ENCODE assay signal across 11 mouse cellular contexts in genomic region chr1:77511372-77512058, GRCm38 (mm10). TPM values are rescaled to one million over a fixed set of nuclear protein-coding genes. Genes with fewer than 3 reads are reported as not detected.
DNase-seq lines count a peak whose midpoint lies in the region; ATAC-seq and TF ChIP-seq lines count a peak whose summit lies in the region.
"Had no signal": no experiment of that assay in that cellular context is flagged by ENCODE, and none has a peak within 500 bp of the region (broad histone marks: within the 10 kb centered on the region; RNA-seq: fewer than 3 reads in every experiment).

No protein-coding gene starts in this region.

- no peak overlapping the region for H3K4me2 ChIP-seq in heart, embryonic 12.5 days
- peak overlapping the region; percentile 85 for H3K4me2 ChIP-seq in forebrain, embryonic 15.5 days (replicated peaks)
- peak overlapping the region; percentile 77 for H3K4me2 ChIP-seq in midbrain, embryonic 11.5 days

- DNase-seq in heart, adult 18-20 months, result no peak
- no peak for DNase-seq in midbrain, embryonic 11.5 days (ENCODE audit: low spot score, missing footprints)
- DNase-seq in urinary bladder, postnatal 4 days (ENCODE audit: low spot score in 2 of 2), result no peak
- DNase-seq in retina, embryonic 14.5 days (ENCODE audit: low spot score), result no peak
- no peak for DNase-seq in gastrocnemius, postnatal 10 days
- DNase-seq: B cell, adult 2 months; cerebellum, adult 2 months; thymus, postnatal 25 days had no signal

- peaks cover 5% of the 10 kb centered on the region; the same call in 1 of the 2 replicates for H3K27me3 ChIP-seq in heart, embryonic 12.5 days (replicated peaks)
- H3K27me3 ChIP-seq in E14TG2a.4 (ENCODE audit: insufficient read depth, low read length), result peaks cover 3% of the 10 kb centered on the region; the same call in 1 of the 2 replicates
- no peaks in the 10 kb centered on the region for H3K27me3 ChIP-seq in forebrain, embryonic 15.5 days
- peaks cover 15% of the 10 kb centered on the region for H3K27me3 ChIP-seq in midbrain, embryonic 11.5 days (ENCODE audit: control insufficient read depth, insufficient read depth, low read length)

- H3K4me3 ChIP-seq in heart, embryonic 12.5 days, result no peak overlapping the region
- peak overlapping the region; percentile 88 for H3K4me3 ChIP-seq in E14TG2a.4 (replicated peaks; ENCODE audit: low read length)
- peak overlapping the region; percentile 68 for H3K4me3 ChIP-seq in forebrain, embryonic 15.5 days
- H3K4me3 ChIP-seq in midbrain, embryonic 11.5 days (ENCODE audit: low read depth, low read length), result peak overlapping the region; percentile 74

- H3K9ac ChIP-seq in heart, embryonic 12.5 days, result 0 out of 2 replicates have a peak overlapping the region, but pooled peaks have one; percentile 66
- H3K9ac ChIP-seq in forebrain, embryonic 15.5 days (replicated peaks), result peak overlapping the region; percentile 75
- peak overlapping the region; percentile 80 for H3K9ac ChIP-seq in midbrain, embryonic 11.5 days (ENCODE audit: low read length)

- no peak for TF ChIP-seq CTCF in E14TG2a.4 (conservative IDR thresholded peaks at IDR 0.05; ENCODE audit: low read length)

- peaks cover 3% of the 10 kb centered on the region; the same call in 1 of the 2 replicates for H3K36me3 ChIP-seq in heart, embryonic 12.5 days
- peaks cover 51% of the 10 kb centered on the region for H3K36me3 ChIP-seq in E14TG2a.4 (ENCODE audit: insufficient read depth, low read length)
- no peaks in the 10 kb centered on the region for H3K36me3 ChIP-seq in forebrain, embryonic 15.5 days
- no peaks in the 10 kb centered on the region for H3K36me3 ChIP-seq in midbrain, embryonic 11.5 days (ENCODE audit: control insufficient read depth, insufficient read depth, low read length)

- WGBS in heart, embryonic 12.5 days, result 67% methylated on average over 10 of the region's 10 CpGs
- WGBS in forebrain, embryonic 15.5 days, result 11% methylated on average over 10 of the region's 10 CpGs
- 35% methylated on average over 10 of the region's 10 CpGs for WGBS in midbrain, embryonic 11.5 days

- ATAC-seq in heart, embryonic 12.5 days (ENCODE audit: insufficient number of reproducible peaks, low FRiP score), result no peak
- no peak for ATAC-seq in forebrain, embryonic 15.5 days (replicated peaks)
- no peak for ATAC-seq in midbrain, embryonic 11.5 days (ENCODE audit: low FRiP score)

- no peak overlapping the region for H3K27ac ChIP-seq in heart, embryonic 12.5 days (ENCODE audit: poor library complexity, severe bottlenecking)
- H3K27ac ChIP-seq in forebrain, embryonic 15.5 days (replicated peaks), result peak overlapping the region; percentile 90
- no peak overlapping the region for H3K27ac ChIP-seq in midbrain, embryonic 11.5 days (ENCODE audit: low read depth, low read length)

- H3K4me1 ChIP-seq in heart, embryonic 12.5 days (replicated peaks), result peaks cover 18% of the 10 kb centered on the region
- peaks cover 66% of the 10 kb centered on the region for H3K4me1 ChIP-seq in E14TG2a.4 (replicated peaks; ENCODE audit: low read depth, low read length)
- H3K4me1 ChIP-seq in forebrain, embryonic 15.5 days, result peaks cover 63% of the 10 kb centered on the region
- peaks cover 34% of the 10 kb centered on the region for H3K4me1 ChIP-seq in midbrain, embryonic 11.5 days (ENCODE audit: control insufficient read depth, insufficient read depth, low read length)

- H3K9me3 ChIP-seq in heart, embryonic 12.5 days (replicated peaks), result no peaks in the 10 kb centered on the region
- no peaks in the 10 kb centered on the region for H3K9me3 ChIP-seq in E14TG2a.4 (ENCODE audit: low read length)
- no peaks in the 10 kb centered on the region for H3K9me3 ChIP-seq in forebrain, embryonic 15.5 days
- no peaks in the 10 kb centered on the region for H3K9me3 ChIP-seq in midbrain, embryonic 11.5 days (ENCODE audit: control insufficient read depth, low read length)

RNA-seq across cellular contexts. Expression of gene Epha4, which starts 3.4 kb away (rescaled TPM):
- 6.2 and 6.9 TPM in 2 replicates for polyA plus RNA-seq in heart, embryonic 12.5 days (2016; fragmentation: Nextera tagmentation; extraction: Ambion mirVana)
- 10 to 100 TPM; 45.0 to 48.9 TPM for total RNA-seq in heart, adult 18-20 months (2021)
- polyA plus RNA-seq in forebrain, embryonic 15.5 days (2015; fragmentation: Nextera tagmentation; extraction: Ambion mirVana), result 93.3 and 95.7 TPM in 2 replicates
- 19.4 and 24.4 TPM in 2 replicates for polyA plus RNA-seq in midbrain, embryonic 11.5 days (2014; fragmentation: Nextera tagmentation; extraction: Ambion mirVana)
- total RNA-seq in gastrocnemius, postnatal 10 days (2021), result 10 to 100 TPM in 1 of 2 experiments, 1 to 10 TPM in 1; 6.3 to 10.0 TPM
